Mouse (Mus musculus): Measurements from ENCODE around the gene Mdh2. TPM values are rescaled to one million over a fixed set of nuclear protein-coding genes. Genes with fewer than 3 reads are reported as not detected.

Gene Mdh2
- polyA plus RNA-seq, 1 experiment from 2014 or later: 1,172 TPM

- ATAC-seq (ENCODE audit: insufficient number of reproducible peaks, insufficient read depth, low FRiP score, low read depth): no peak
- no peak overlapping the region for H3K4me3 ChIP-seq (ENCODE audit: control insufficient read depth in 1 of 2, insufficient read depth in 1 of 2, low read depth in 1 of 2, low read length in 2 of 2)
- no peak overlapping the region for H3K4me2 ChIP-seq (ENCODE audit: low read length)
- no peak overlapping the region for H3K27ac ChIP-seq (replicated peaks in 1 of 2; ENCODE audit: control insufficient read depth in 1 of 2, insufficient read depth in 1 of 2, low read depth in 2 of 2, low read length in 2 of 2)
- H3K27me3 ChIP-seq (ENCODE audit: control insufficient read depth, insufficient read depth, low read length): no peaks in the 10 kb centered on the region
- peaks cover 75% of the 10 kb centered on the region for H3K36me3 ChIP-seq (ENCODE audit: control insufficient read depth, insufficient read depth, low read length)
- peaks cover 2 to 5% of the 10 kb centered on the region in 2 experiments; a peak in 2 of 4 replicates for H3K4me1 ChIP-seq (ENCODE audit: control insufficient read depth in 2 of 2, insufficient read depth in 2 of 2, low read length in 2 of 2)
- H3K9me3 ChIP-seq (ENCODE audit: control insufficient read depth, low read length): no peaks in the 10 kb centered on the region
- H3K9ac ChIP-seq (ENCODE audit: low read length): no peak overlapping the region
- 82% methylated on average over 13 of the region's 13 CpGs for WGBS
Observed at GRCm38 (mm10) chr5:135735741-135736140, 42.5 kb upstream of the Mdh2 start.

- Histone ChIP-seq H3K4me1 (ENCODE audit: control insufficient read depth in 2 of 2, insufficient read depth in 2 of 2, low read length in 2 of 2) (peaks cover 2 to 5% of the 10 kb centered on the region in 2 experiments; a peak in 2 of 4 replicates), H3K4me3 (ENCODE audit: control insufficient read depth in 1 of 2, insufficient read depth in 1 of 2, low read depth in 1 of 2, low read length in 2 of 2) (no peak overlapping the region), H3K27ac (replicated peaks in 1 of 2; ENCODE audit: control insufficient read depth in 1 of 2, insufficient read depth in 1 of 2, low read depth in 2 of 2, low read length in 2 of 2) (no peak overlapping the region), H3K27me3 (ENCODE audit: control insufficient read depth, insufficient read depth, low read length) (no peaks in the 10 kb centered on the region), H3K9me3 (ENCODE audit: control insufficient read depth, low read length) (no peaks in the 10 kb centered on the region), H3K36me3 (ENCODE audit: control insufficient read depth, insufficient read depth, low read length) (peaks cover 75% of the 10 kb centered on the region), H3K4me2 (ENCODE audit: low read length) (no peak overlapping the region), H3K9ac (ENCODE audit: low read length) (no peak overlapping the region)
- no peak for ATAC-seq (ENCODE audit: insufficient number of reproducible peaks, insufficient read depth, low FRiP score, low read depth)
- 94% methylated on average over 16 of the region's 16 CpGs for WGBS
Observed at GRCm38 (mm10) chr5:135736544-135736943, 41.7 kb upstream of the Mdh2 start.

- Histone ChIP-seq H3K27ac (replicated peaks in 1 of 2; ENCODE audit: control insufficient read depth in 1 of 2, insufficient read depth in 1 of 2, low read depth in 2 of 2, low read length in 2 of 2) (no peak overlapping the region), H3K4me1 (ENCODE audit: control insufficient read depth in 2 of 2, insufficient read depth in 2 of 2, low read length in 2 of 2) (peaks cover 2 to 5% of the 10 kb centered on the region in 2 experiments; a peak in 2 of 4 replicates), H3K4me3 (ENCODE audit: control insufficient read depth in 1 of 2, insufficient read depth in 1 of 2, low read depth in 1 of 2, low read length in 2 of 2) (no peak overlapping the region), H3K36me3 (ENCODE audit: control insufficient read depth, insufficient read depth, low read length) (peaks cover 73% of the 10 kb centered on the region), H3K9ac (ENCODE audit: low read length) (no peak overlapping the region), H3K9me3 (ENCODE audit: control insufficient read depth, low read length) (no peaks in the 10 kb centered on the region), H3K27me3 (ENCODE audit: control insufficient read depth, insufficient read depth, low read length) (no peaks in the 10 kb centered on the region), H3K4me2 (ENCODE audit: low read length) (no peak overlapping the region)
- no peak for ATAC-seq (ENCODE audit: insufficient number of reproducible peaks, insufficient read depth, low FRiP score, low read depth)
- 49% methylated on average over 7 of the region's 7 CpGs for WGBS
Observed at GRCm38 (mm10) chr5:135737154-135737553, 41.1 kb upstream of the Mdh2 start.

- Histone ChIP-seq H3K4me3 (ENCODE audit: control insufficient read depth in 1 of 2, insufficient read depth in 1 of 2, low read depth in 1 of 2, low read length in 2 of 2) (no peak overlapping the region), H3K9me3 (ENCODE audit: control insufficient read depth, low read length) (no peaks in the 10 kb centered on the region), H3K9ac (ENCODE audit: low read length) (no peak overlapping the region), H3K4me2 (ENCODE audit: low read length) (no peak overlapping the region), H3K4me1 (ENCODE audit: control insufficient read depth in 2 of 2, insufficient read depth in 2 of 2, low read length in 2 of 2) (peaks cover 5 to 6% of the 10 kb centered on the region in 2 experiments; a peak in 2 of 4 replicates), H3K27me3 (ENCODE audit: control insufficient read depth, insufficient read depth, low read length) (no peaks in the 10 kb centered on the region), H3K36me3 (ENCODE audit: control insufficient read depth, insufficient read depth, low read length) (peaks cover 62% of the 10 kb centered on the region), H3K27ac (replicated peaks in 1 of 2; ENCODE audit: control insufficient read depth in 1 of 2, insufficient read depth in 1 of 2, low read depth in 2 of 2, low read length in 2 of 2) (no peak overlapping the region)
- no peak for ATAC-seq (ENCODE audit: insufficient number of reproducible peaks, insufficient read depth, low FRiP score, low read depth)
- WGBS: 11% methylated on average over 6 of the region's 6 CpGs
Observed at GRCm38 (mm10) chr5:135738266-135738665, 40.0 kb upstream of the Mdh2 start.

GRCm38 (mm10) chr5:135742156-135742555 is 36.1 kb upstream of the Mdh2 start:
- no peak overlapping the region for H3K9ac ChIP-seq (ENCODE audit: low read length)
- H3K4me2 ChIP-seq (ENCODE audit: low read length): no peak overlapping the region
- H3K4me3 ChIP-seq (ENCODE audit: control insufficient read depth in 1 of 2, insufficient read depth in 1 of 2, low read depth in 1 of 2, low read length in 2 of 2): no peak overlapping the region
- ATAC-seq (ENCODE audit: insufficient number of reproducible peaks, insufficient read depth, low FRiP score, low read depth): no peak
- peaks cover 11 to 14% of the 10 kb centered on the region in 2 experiments; a peak in 3 of 4 replicates for H3K4me1 ChIP-seq (ENCODE audit: control insufficient read depth in 2 of 2, insufficient read depth in 2 of 2, low read length in 2 of 2)
- no peak overlapping the region for H3K27ac ChIP-seq (replicated peaks in 1 of 2; ENCODE audit: control insufficient read depth in 1 of 2, insufficient read depth in 1 of 2, low read depth in 2 of 2, low read length in 2 of 2)
- peaks cover 24% of the 10 kb centered on the region for H3K36me3 ChIP-seq (ENCODE audit: control insufficient read depth, insufficient read depth, low read length)
- no peaks in the 10 kb centered on the region for H3K27me3 ChIP-seq (ENCODE audit: control insufficient read depth, insufficient read depth, low read length)
- 47% methylated on average over 10 of the region's 10 CpGs for WGBS
- no peaks in the 10 kb centered on the region for H3K9me3 ChIP-seq (ENCODE audit: control insufficient read depth, low read length)

- Histone ChIP-seq H3K4me1 (ENCODE audit: control insufficient read depth in 2 of 2, insufficient read depth in 2 of 2, low read length in 2 of 2) (peaks cover 9 to 14% of the 10 kb centered on the region in 2 experiments; a peak in 3 of 4 replicates), H3K9me3 (ENCODE audit: control insufficient read depth, low read length) (peaks cover 6% of the 10 kb centered on the region; the same call in 1 of the 2 replicates), H3K27me3 (ENCODE audit: control insufficient read depth, insufficient read depth, low read length) (no peaks in the 10 kb centered on the region), H3K9ac (ENCODE audit: low read length) (peak overlapping the region; percentile 88), H3K27ac (replicated peaks in 1 of 2; ENCODE audit: control insufficient read depth in 1 of 2, insufficient read depth in 1 of 2, low read depth in 2 of 2, low read length in 2 of 2) (no peak overlapping the region), H3K4me2 (ENCODE audit: low read length) (peak overlapping the region; percentile 88), H3K4me3 (ENCODE audit: control insufficient read depth in 1 of 2, insufficient read depth in 1 of 2, low read depth in 1 of 2, low read length in 2 of 2) (peak overlapping the region; percentile 96 to 97), H3K36me3 (ENCODE audit: control insufficient read depth, insufficient read depth, low read length) (peaks cover 22% of the 10 kb centered on the region)
- 22% methylated on average over 18 of the region's 18 CpGs for WGBS
- ATAC-seq (ENCODE audit: insufficient number of reproducible peaks, insufficient read depth, low FRiP score, low read depth): no peak
Observed at GRCm38 (mm10) chr5:135742941-135743740, 35.1 kb upstream of the Mdh2 start.

- Histone ChIP-seq H3K4me1 (ENCODE audit: control insufficient read depth in 2 of 2, insufficient read depth in 2 of 2, low read length in 2 of 2) (peaks cover 7 to 12% of the 10 kb centered on the region in 2 experiments; a peak in 3 of 4 replicates), H3K9ac (ENCODE audit: low read length) (peak within 1 kb of the TSS; percentile 88), H3K27ac (replicated peaks in 1 of 2; ENCODE audit: control insufficient read depth in 1 of 2, insufficient read depth in 1 of 2, low read depth in 2 of 2, low read length in 2 of 2) (peak within 1 kb of the TSS; percentile 86 to 88), H3K4me3 (ENCODE audit: control insufficient read depth in 1 of 2, insufficient read depth in 1 of 2, low read depth in 1 of 2, low read length in 2 of 2) (peak within 1 kb of the TSS; percentile 96 to 97), H3K4me2 (ENCODE audit: low read length) (peak within 1 kb of the TSS; percentile 88), H3K36me3 (ENCODE audit: control insufficient read depth, insufficient read depth, low read length) (peaks cover 22% of the 10 kb centered on the region), H3K9me3 (ENCODE audit: control insufficient read depth, low read length) (peaks cover 8% of the 10 kb centered on the region; the same call in 1 of the 2 replicates), H3K27me3 (ENCODE audit: control insufficient read depth, insufficient read depth, low read length) (no peaks in the 10 kb centered on the region)
- peak; percentile 95 for ATAC-seq (ENCODE audit: insufficient number of reproducible peaks, insufficient read depth, low FRiP score, low read depth)
- under 1% methylated on average over 60 of the region's 60 CpGs for WGBS
Observed at GRCm38 (mm10) chr5:135743741-135744609, 34.3 kb upstream of the Mdh2 start, which contains the start of gene Tmem120a. TSS of gene Tmem120a (minus strand) at chr5:135744448.
